Mouse (Mus musculus): ENCODE data around the gene Mmp7. TPM values are rescaled to one million over a fixed set of nuclear protein-coding genes. Genes with fewer than 3 reads are reported as not detected.

Gene Mmp7
- polyA plus RNA-seq (2015; fragmentation: Nextera tagmentation; extraction: Ambion mirVana): not detected in 2 replicates

GRCm38 (mm10) chr9:7691790-7692189 lies at the start of gene Mmp7:
TSS of gene Mmp7 (plus strand) at chr9:7692090.
- H3K9ac ChIP-seq (replicated peaks): no peak within 1 kb of the TSS
- no peaks in the 10 kb centered on the region for H3K36me3 ChIP-seq
- no peak within 1 kb of the TSS for H3K4me2 ChIP-seq
- no peak within 1 kb of the TSS for H3K4me3 ChIP-seq (replicated peaks)
- no peaks in the 10 kb centered on the region for H3K27me3 ChIP-seq (replicated peaks)
- no peak for ATAC-seq (ENCODE audit: low FRiP score)
- H3K27ac ChIP-seq (replicated peaks): no peak within 1 kb of the TSS
- 62% methylated on average over 1 of the region's 1 CpGs for whole genome bisulfite sequencing
- H3K4me1 ChIP-seq: no peaks in the 10 kb centered on the region
- no peaks in the 10 kb centered on the region for H3K9me3 ChIP-seq (replicated peaks)

- 83% methylated on average over 3 of the region's 3 CpGs for whole genome bisulfite sequencing
- H3K27ac ChIP-seq (replicated peaks): no peak overlapping the region
- no peak for ATAC-seq (ENCODE audit: low FRiP score)
- H3K27me3 ChIP-seq (replicated peaks): no peaks in the 10 kb centered on the region
- no peak overlapping the region for H3K4me3 ChIP-seq (replicated peaks)
- H3K36me3 ChIP-seq: no peaks in the 10 kb centered on the region
- H3K4me1 ChIP-seq: no peaks in the 10 kb centered on the region
- no peak overlapping the region for H3K9ac ChIP-seq (replicated peaks)
- no peak overlapping the region for H3K4me2 ChIP-seq
- no peaks in the 10 kb centered on the region for H3K9me3 ChIP-seq (replicated peaks)
These were observed 44.0 kb upstream of the Mmp7 start for GRCm38 (mm10) chr9:7647901-7648300.

- no peaks in the 10 kb centered on the region for H3K36me3 ChIP-seq
- no peak overlapping the region for H3K4me2 ChIP-seq
- H3K27me3 ChIP-seq (replicated peaks): no peaks in the 10 kb centered on the region
- no peak for ATAC-seq (ENCODE audit: low FRiP score)
- no peak overlapping the region for H3K9ac ChIP-seq (replicated peaks)
- H3K27ac ChIP-seq (replicated peaks): no peak overlapping the region
- H3K9me3 ChIP-seq (replicated peaks): no peaks in the 10 kb centered on the region
- 87% methylated on average over 5 of the region's 5 CpGs for WGBS
- no peaks in the 10 kb centered on the region for H3K4me1 ChIP-seq
- no peak overlapping the region for H3K4me3 ChIP-seq (replicated peaks)
These were observed 41.3 kb upstream of the Mmp7 start for GRCm38 (mm10) chr9:7650397-7651180.

- H3K4me2 ChIP-seq: no peak overlapping the region
- no peak overlapping the region for H3K9ac ChIP-seq (replicated peaks)
- no peaks in the 10 kb centered on the region for H3K36me3 ChIP-seq
- H3K27ac ChIP-seq (replicated peaks): no peak overlapping the region
- 93% methylated on average over 5 of the region's 5 CpGs for WGBS
- no peaks in the 10 kb centered on the region for H3K9me3 ChIP-seq (replicated peaks)
- no peak for ATAC-seq (ENCODE audit: low FRiP score)
- no peaks in the 10 kb centered on the region for H3K27me3 ChIP-seq (replicated peaks)
- H3K4me1 ChIP-seq: no peaks in the 10 kb centered on the region
- H3K4me3 ChIP-seq (replicated peaks): no peak overlapping the region
These were observed 39.4 kb upstream of the Mmp7 start for GRCm38 (mm10) chr9:7652351-7653085.

GRCm38 (mm10) chr9:7657946-7658345 lies 33.9 kb upstream of the Mmp7 start:
- H3K9ac ChIP-seq (replicated peaks): no peak overlapping the region
- no peak overlapping the region for H3K4me3 ChIP-seq (replicated peaks)
- no peaks in the 10 kb centered on the region for H3K36me3 ChIP-seq
- no peak for ATAC-seq (ENCODE audit: low FRiP score)
- no peaks in the 10 kb centered on the region for H3K27me3 ChIP-seq (replicated peaks)
- no peaks in the 10 kb centered on the region for H3K9me3 ChIP-seq (replicated peaks)
- H3K27ac ChIP-seq (replicated peaks): no peak overlapping the region
- H3K4me2 ChIP-seq: no peak overlapping the region
- H3K4me1 ChIP-seq: no peaks in the 10 kb centered on the region
- WGBS: 84% methylated on average over 4 of the region's 4 CpGs

- H3K9ac ChIP-seq (replicated peaks): no peak overlapping the region
- H3K9me3 ChIP-seq (replicated peaks): no peaks in the 10 kb centered on the region
- no peak overlapping the region for H3K4me2 ChIP-seq
- H3K27ac ChIP-seq (replicated peaks): no peak overlapping the region
- no peak overlapping the region for H3K4me3 ChIP-seq (replicated peaks)
- WGBS: 19% methylated on average over 6 of the region's 6 CpGs
- no peak for ATAC-seq (ENCODE audit: low FRiP score)
- no peaks in the 10 kb centered on the region for H3K36me3 ChIP-seq
- no peaks in the 10 kb centered on the region for H3K27me3 ChIP-seq (replicated peaks)
- no peaks in the 10 kb centered on the region for H3K4me1 ChIP-seq
These were observed 32.3 kb upstream of the Mmp7 start for GRCm38 (mm10) chr9:7659469-7660020.

- no peaks in the 10 kb centered on the region for H3K4me1 ChIP-seq
- H3K27me3 ChIP-seq (replicated peaks): no peaks in the 10 kb centered on the region
- no peaks in the 10 kb centered on the region for H3K9me3 ChIP-seq (replicated peaks)
- H3K27ac ChIP-seq (replicated peaks): no peak overlapping the region
- 95% methylated on average over 1 of the region's 1 CpGs for WGBS
- no peak for ATAC-seq (ENCODE audit: low FRiP score)
- no peak overlapping the region for H3K9ac ChIP-seq (replicated peaks)
- no peaks in the 10 kb centered on the region for H3K36me3 ChIP-seq
- H3K4me2 ChIP-seq: no peak overlapping the region
- no peak overlapping the region for H3K4me3 ChIP-seq (replicated peaks)
These were observed 30.5 kb upstream of the Mmp7 start for GRCm38 (mm10) chr9:7661371-7661770.

- no peaks in the 10 kb centered on the region for H3K36me3 ChIP-seq
- no peak overlapping the region for H3K4me3 ChIP-seq (replicated peaks)
- no peak overlapping the region for H3K4me2 ChIP-seq
- ATAC-seq (ENCODE audit: low FRiP score): no peak
- WGBS: 93% methylated on average over 1 of the region's 1 CpGs
- no peak overlapping the region for H3K27ac ChIP-seq (replicated peaks)
- no peaks in the 10 kb centered on the region for H3K4me1 ChIP-seq
- no peaks in the 10 kb centered on the region for H3K9me3 ChIP-seq (replicated peaks)
- H3K27me3 ChIP-seq (replicated peaks): no peaks in the 10 kb centered on the region
- no peak overlapping the region for H3K9ac ChIP-seq (replicated peaks)
These were observed 22.2 kb upstream of the Mmp7 start for GRCm38 (mm10) chr9:7669674-7670073.

GRCm38 (mm10) chr9:7672985-7673384 lies 18.9 kb upstream of the Mmp7 start:
- no peak overlapping the region for H3K4me2 ChIP-seq
- no peaks in the 10 kb centered on the region for H3K27me3 ChIP-seq (replicated peaks)
- no peak for ATAC-seq (ENCODE audit: low FRiP score)
- WGBS: 87% methylated on average over 9 of the region's 9 CpGs
- H3K36me3 ChIP-seq: no peaks in the 10 kb centered on the region
- no peak overlapping the region for H3K9ac ChIP-seq (replicated peaks)
- no peaks in the 10 kb centered on the region for H3K4me1 ChIP-seq
- H3K9me3 ChIP-seq (replicated peaks): no peaks in the 10 kb centered on the region
- H3K27ac ChIP-seq (replicated peaks): no peak overlapping the region
- H3K4me3 ChIP-seq (replicated peaks): no peak overlapping the region

- WGBS: 85% methylated on average over 2 of the region's 2 CpGs
- no peak for ATAC-seq (ENCODE audit: low FRiP score)
- no peaks in the 10 kb centered on the region for H3K36me3 ChIP-seq
- H3K9ac ChIP-seq (replicated peaks): no peak overlapping the region
- no peaks in the 10 kb centered on the region for H3K27me3 ChIP-seq (replicated peaks)
- no peaks in the 10 kb centered on the region for H3K9me3 ChIP-seq (replicated peaks)
- H3K4me2 ChIP-seq: no peak overlapping the region
- H3K4me1 ChIP-seq: no peaks in the 10 kb centered on the region
- H3K4me3 ChIP-seq (replicated peaks): no peak overlapping the region
- H3K27ac ChIP-seq (replicated peaks): no peak overlapping the region
These were observed 13.6 kb upstream of the Mmp7 start for GRCm38 (mm10) chr9:7678154-7678837.

GRCm38 (mm10) chr9:7682081-7682618 lies 9.7 kb upstream of the Mmp7 start:
- 89% methylated on average over 9 of the region's 9 CpGs for WGBS
- no peak for ATAC-seq (ENCODE audit: low FRiP score)
- Histone ChIP-seq H3K9me3 (replicated peaks) (no peaks in the 10 kb centered on the region), H3K4me3 (replicated peaks) (no peak overlapping the region), H3K27ac (replicated peaks) (no peak overlapping the region), H3K36me3 (no peaks in the 10 kb centered on the region), H3K9ac (replicated peaks) (no peak overlapping the region), H3K4me1 (no peaks in the 10 kb centered on the region), H3K27me3 (replicated peaks) (no peaks in the 10 kb centered on the region), H3K4me2 (no peak overlapping the region)
